Comparison of ENCODE assay signal across 18 mouse cellular contexts in the genomic region with DNA sequence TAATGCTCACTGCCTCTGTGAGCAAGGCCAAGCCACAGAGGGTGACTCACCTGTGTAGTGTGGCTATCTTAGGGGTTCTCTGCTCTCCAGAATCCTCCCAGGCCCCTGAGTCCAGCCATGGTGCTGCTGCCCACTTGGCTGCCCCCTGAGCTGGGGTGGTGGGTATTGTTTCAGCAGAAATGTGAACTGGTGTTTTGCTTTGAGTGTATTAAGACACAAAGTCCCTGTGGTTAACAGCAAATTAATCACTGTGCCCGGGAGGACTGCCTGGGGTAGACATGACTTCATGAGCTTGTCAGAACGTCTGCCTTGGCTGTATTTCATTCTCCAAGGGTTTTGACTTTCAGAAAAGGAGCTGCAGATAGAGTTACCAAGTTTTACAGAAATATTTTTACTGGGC. TPM values are rescaled to one million over a fixed set of nuclear protein-coding genes. Genes with fewer than 3 reads are reported as not detected.
DNase-seq lines count a peak whose midpoint lies in the region; ATAC-seq and TF ChIP-seq lines count a peak whose summit lies in the region.
"Had no signal": no experiment of that assay in that cellular context is flagged by ENCODE, and none has a peak within 500 bp of the region (broad histone marks: within the 10 kb centered on the region; RNA-seq: fewer than 3 reads in every experiment).

No protein-coding gene starts in this region.

- H3K4me1 ChIP-seq in heart, embryonic 16.5 days (ENCODE audit: control insufficient read depth, insufficient read depth, low read length) = no peaks in the 10 kb centered on the region; the same call in 1 of the 2 replicates
- H3K4me1 ChIP-seq in heart, embryonic 12.5 days (replicated peaks) = peaks cover 28% of the 10 kb centered on the region
- H3K4me1 ChIP-seq in lung, embryonic 14.5 days (ENCODE audit: insufficient read depth) = peaks cover 21% of the 10 kb centered on the region
- peaks cover 24% of the 10 kb centered on the region; the same call in 1 of the 2 replicates for H3K4me1 ChIP-seq in stomach, embryonic 15.5 days
- H3K4me1 ChIP-seq: midbrain, embryonic 12.5 days had no signal

- no peak for ATAC-seq in heart, embryonic 16.5 days (replicated peaks; ENCODE audit: extremely low read depth, insufficient read depth, low FRiP score)
- no peak for ATAC-seq in heart, embryonic 12.5 days (ENCODE audit: insufficient number of reproducible peaks, low FRiP score)
- ATAC-seq in lung, embryonic 14.5 days (ENCODE audit: insufficient read depth) = no peak
- ATAC-seq in stomach, embryonic 15.5 days (ENCODE audit: insufficient read depth, low FRiP score, low read depth) = no peak
- ATAC-seq: forebrain, embryonic 16.5 days; inflammation-experienced regulatory T-cells, adult 6 months had no signal

- no peak for TF ChIP-seq CTCF in lung, embryonic 14.5 days (IDR thresholded peaks at IDR 0.05; ENCODE audit: low read depth)

- no peaks in the 10 kb centered on the region for H3K27me3 ChIP-seq in heart, embryonic 16.5 days (ENCODE audit: control insufficient read depth, insufficient read depth, low read length)
- no peaks in the 10 kb centered on the region for H3K27me3 ChIP-seq in heart, embryonic 12.5 days (replicated peaks)
- no peaks in the 10 kb centered on the region for H3K27me3 ChIP-seq in lung, embryonic 14.5 days (ENCODE audit: insufficient read depth, low read length)
- no peaks in the 10 kb centered on the region for H3K27me3 ChIP-seq in stomach, embryonic 15.5 days (replicated peaks)
- H3K27me3 ChIP-seq: midbrain, embryonic 12.5 days; neural tube, embryonic 15.5 days had no signal

- no peak for DNase-seq in lung, embryonic 14.5 days
- DNase-seq in lung, postnatal 25 days (ENCODE audit: low spot score) = no peak
- DNase-seq in fibroblast of lung, adult 2 months (ENCODE audit: low read depth) = peak; percentile 80
- no peak for DNase-seq in ovary, postnatal 36 days (ENCODE audit: low spot score)
- DNase-seq: adrenal gland, postnatal 14 days; cerebellum, adult 2 months; heart, adult 18-20 months; heart, postnatal 36 days; lung, adult 18-20 months; retina, postnatal 1 day; spleen, adult 18-20 months had no signal

- H3K4me3 ChIP-seq in heart, embryonic 16.5 days (ENCODE audit: low read length) = no peak overlapping the region
- no peak overlapping the region for H3K4me3 ChIP-seq in heart, embryonic 12.5 days
- no peak overlapping the region for H3K4me3 ChIP-seq in lung, embryonic 14.5 days (ENCODE audit: low read depth, low read length)
- H3K4me3 ChIP-seq in stomach, embryonic 15.5 days (replicated peaks) = no peak overlapping the region
- H3K4me3 ChIP-seq: midbrain, embryonic 12.5 days; neural tube, embryonic 15.5 days had no signal

- no peak overlapping the region for H3K9ac ChIP-seq in heart, embryonic 16.5 days (ENCODE audit: low read length)
- no peak overlapping the region for H3K9ac ChIP-seq in heart, embryonic 12.5 days
- no peak overlapping the region for H3K9ac ChIP-seq in lung, embryonic 14.5 days
- H3K9ac ChIP-seq in stomach, embryonic 15.5 days = no peak overlapping the region
- H3K9ac ChIP-seq: midbrain, embryonic 12.5 days; neural tube, embryonic 15.5 days had no signal

- H3K4me2 ChIP-seq in heart, embryonic 16.5 days (ENCODE audit: low read depth, low read length) = no peak overlapping the region
- no peak overlapping the region for H3K4me2 ChIP-seq in heart, embryonic 12.5 days
- H3K4me2 ChIP-seq in lung, embryonic 14.5 days = no peak overlapping the region
- no peak overlapping the region for H3K4me2 ChIP-seq in stomach, embryonic 15.5 days
- H3K4me2 ChIP-seq: midbrain, embryonic 12.5 days; neural tube, embryonic 15.5 days had no signal

- no peaks in the 10 kb centered on the region for H3K9me3 ChIP-seq in heart, embryonic 16.5 days (replicated peaks; ENCODE audit: control insufficient read depth, low read length)
- H3K9me3 ChIP-seq in heart, embryonic 12.5 days (replicated peaks) = no peaks in the 10 kb centered on the region
- no peaks in the 10 kb centered on the region for H3K9me3 ChIP-seq in lung, embryonic 14.5 days (ENCODE audit: low read depth, low read length)
- no peaks in the 10 kb centered on the region for H3K9me3 ChIP-seq in stomach, embryonic 15.5 days
- H3K9me3 ChIP-seq: midbrain, embryonic 12.5 days; neural tube, embryonic 15.5 days had no signal

- WGBS in heart, embryonic 16.5 days = 64% methylated on average over 2 of the region's 2 CpGs
- whole genome bisulfite sequencing in heart, embryonic 12.5 days = 54% methylated on average over 2 of the region's 2 CpGs
- 22% methylated on average over 2 of the region's 2 CpGs for WGBS in lung, embryonic 14.5 days
- 48% methylated on average over 2 of the region's 2 CpGs for WGBS in stomach, embryonic 15.5 days

- peak overlapping the region; percentile 49 for H3K27ac ChIP-seq in heart, embryonic 16.5 days (ENCODE audit: low read length)
- no peak overlapping the region for H3K27ac ChIP-seq in heart, embryonic 12.5 days (ENCODE audit: poor library complexity, severe bottlenecking)
- H3K27ac ChIP-seq in lung, embryonic 14.5 days (ENCODE audit: low read depth) = peak overlapping the region; percentile 87
- peak overlapping the region; percentile 48; the same call in 1 of the 2 replicates for H3K27ac ChIP-seq in stomach, embryonic 15.5 days
- H3K27ac ChIP-seq: midbrain, embryonic 12.5 days had no signal

- H3K36me3 ChIP-seq in heart, embryonic 16.5 days (ENCODE audit: control insufficient read depth, insufficient read depth) = no peaks in the 10 kb centered on the region
- no peaks in the 10 kb centered on the region for H3K36me3 ChIP-seq in heart, embryonic 12.5 days
- peaks cover 4% of the 10 kb centered on the region; the same call in 1 of the 2 replicates for H3K36me3 ChIP-seq in lung, embryonic 14.5 days (ENCODE audit: insufficient read depth)
- H3K36me3 ChIP-seq in stomach, embryonic 15.5 days = no peaks in the 10 kb centered on the region
- H3K36me3 ChIP-seq: midbrain, embryonic 12.5 days; neural tube, embryonic 15.5 days had no signal

RNA-seq across cellular contexts. Expression of a gene that starts 15.9 kb away (rescaled TPM):
- polyA plus RNA-seq in heart, embryonic 16.5 days (2015; fragmentation: Nextera tagmentation; extraction: Ambion mirVana) = 12.3 and 15.4 TPM in 2 replicates
- polyA plus RNA-seq in heart, embryonic 12.5 days (2016; fragmentation: Nextera tagmentation; extraction: Ambion mirVana) = 26.5 and 27.7 TPM in 2 replicates
- 53.6 and 63.4 TPM in 2 replicates for polyA plus RNA-seq in lung, embryonic 14.5 days (2014; fragmentation: Nextera tagmentation; extraction: Ambion mirVana)
- polyA plus RNA-seq in stomach, embryonic 15.5 days (2015; fragmentation: Nextera tagmentation; extraction: Ambion mirVana) = 40.4 and 42.0 TPM in 2 replicates
- polyA plus RNA-seq: inflammation-experienced regulatory T-cells, adult 6 months had no signal
